Mouse (Mus musculus): ENCODE data around the gene L3mbtl3.

The L3mbtl3 gene

GRCm38 (mm10) chr10:26375790-26376545, at the start of gene L3mbtl3:
L3mbtl3 (minus strand) TSS chr10:26375971.
- peak; percentile 99 for DNase-seq

DNA sequence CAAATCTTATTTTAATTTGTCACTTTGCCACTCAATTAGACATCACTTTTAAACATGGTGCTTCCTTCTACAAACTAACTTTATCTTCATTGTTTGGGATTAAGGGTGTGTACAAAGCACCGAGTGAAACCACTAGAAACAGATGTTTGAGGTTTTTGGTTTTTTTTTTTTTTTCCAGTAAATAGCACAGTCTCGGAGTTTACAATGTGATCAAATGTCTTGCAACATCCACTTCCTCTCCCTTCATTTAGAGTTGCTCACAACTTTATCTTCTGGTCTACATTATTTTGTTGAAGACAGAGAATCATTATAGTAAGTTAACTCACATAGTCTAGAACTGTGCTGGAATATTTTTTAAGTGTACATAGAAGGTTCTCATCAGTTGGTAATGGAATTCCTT, 45.4 kb upstream of the L3mbtl3 start:
- no peak for DNase-seq

- DNase-seq = no peak
These were observed 12.9 kb upstream of the L3mbtl3 start for GRCm38 (mm10) chr10:26388656-26389055.

DNA sequence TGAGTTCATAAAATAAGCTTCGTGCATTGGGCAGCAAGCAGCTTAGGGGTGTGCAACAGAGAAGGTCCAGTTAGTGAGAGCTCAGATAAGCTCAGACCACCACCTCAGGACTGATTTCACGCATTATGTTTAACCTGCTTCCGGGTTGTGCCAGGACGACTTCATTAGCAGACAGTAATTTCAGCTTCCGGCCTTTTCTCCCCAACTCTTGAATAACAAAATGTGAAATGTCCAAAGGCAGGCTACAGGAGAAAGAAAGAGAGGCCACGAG, 1.5 kb upstream of the L3mbtl3 start:
- no peak for DNase-seq

GRCm38 (mm10) chr10:26376546-26377331, 968 bp upstream of the L3mbtl3 start:
- DNase-seq = no peak

DNA sequence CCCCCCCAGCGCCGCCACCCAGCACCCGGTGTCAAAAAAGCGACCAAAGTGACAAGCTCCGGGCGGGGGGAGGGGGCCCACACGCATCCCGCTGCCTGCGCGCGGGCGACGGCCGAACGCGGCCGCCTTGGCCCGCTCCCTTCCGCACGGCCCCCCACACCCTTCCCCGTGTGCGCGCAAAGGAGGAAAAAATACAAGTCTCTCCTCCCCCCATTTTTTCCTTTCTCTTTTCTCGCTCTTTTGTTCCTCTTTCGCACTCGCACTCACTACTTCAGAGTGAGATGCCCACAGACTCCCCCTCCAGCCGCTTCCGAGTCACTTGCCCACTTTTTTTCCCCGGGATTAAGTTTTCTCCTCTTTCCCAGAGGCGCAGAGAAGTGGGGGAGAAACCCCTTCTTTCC, 420 bp downstream of the L3mbtl3 start:
- DNase-seq = peak; percentile 88

GRCm38 (mm10) chr10:26374436-26375311, 1.1 kb downstream of the L3mbtl3 start:
- peak; percentile 95 for DNase-seq

- DNase-seq = peak; percentile 97
These were observed 1.8 kb downstream of the L3mbtl3 start for GRCm38 (mm10) chr10:26373951-26374435.

GRCm38 (mm10) chr10:26372940-26373931, 2.5 kb downstream of the L3mbtl3 start:
- peak; percentile 97 for DNase-seq

DNA sequence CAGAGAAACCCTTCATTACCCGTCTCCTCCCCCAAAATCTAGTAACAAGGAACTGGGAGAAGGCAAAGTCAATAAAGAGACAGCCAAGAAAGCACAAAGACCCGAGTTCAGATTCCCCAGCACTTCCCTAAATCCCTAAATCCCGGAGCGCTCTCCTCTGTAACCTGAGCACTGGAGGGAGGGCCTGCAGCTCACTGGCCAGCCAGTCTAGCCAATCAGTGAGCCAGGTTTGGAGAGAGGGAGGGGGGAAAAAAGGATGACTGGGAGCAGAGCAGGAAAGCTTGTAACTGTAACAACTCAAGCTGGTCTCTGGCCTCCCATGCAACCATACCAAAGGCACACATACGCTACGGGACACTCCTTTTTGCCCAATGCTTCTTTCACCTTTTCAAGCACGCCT, 4.4 kb downstream of the L3mbtl3 start:
- DNase-seq = peak; percentile 87

GRCm38 (mm10) chr10:26364942-26365341, 10.8 kb downstream of the L3mbtl3 start:
- DNase-seq = no peak

- DNase-seq = no peak
These were observed 11.4 kb downstream of the L3mbtl3 start for GRCm38 (mm10) chr10:26364326-26364856.

- DNase-seq = no peak
These were observed 12.2 kb downstream of the L3mbtl3 start for GRCm38 (mm10) chr10:26363605-26364004.

DNA sequence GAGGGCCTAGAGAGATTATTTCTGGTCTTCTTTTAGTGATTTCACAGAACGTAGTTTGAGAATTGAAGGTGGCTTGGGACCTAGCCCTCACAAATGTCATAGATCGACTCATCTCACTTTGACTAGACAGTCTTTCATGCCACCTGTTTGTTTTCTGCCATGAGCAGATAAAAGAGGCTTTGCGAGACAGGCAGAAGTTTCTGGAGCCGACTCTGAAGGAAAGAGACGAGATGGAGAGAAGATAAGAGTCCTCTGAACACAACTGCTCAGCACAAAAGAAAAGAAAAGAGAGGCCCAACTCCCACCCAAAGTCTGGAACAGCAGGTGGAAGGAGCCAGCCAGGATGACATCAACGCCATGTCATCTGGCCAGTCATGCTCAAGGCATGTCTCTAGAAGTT, 17.0 kb downstream of the L3mbtl3 start:
- peak; percentile 28 for DNase-seq

DNA sequence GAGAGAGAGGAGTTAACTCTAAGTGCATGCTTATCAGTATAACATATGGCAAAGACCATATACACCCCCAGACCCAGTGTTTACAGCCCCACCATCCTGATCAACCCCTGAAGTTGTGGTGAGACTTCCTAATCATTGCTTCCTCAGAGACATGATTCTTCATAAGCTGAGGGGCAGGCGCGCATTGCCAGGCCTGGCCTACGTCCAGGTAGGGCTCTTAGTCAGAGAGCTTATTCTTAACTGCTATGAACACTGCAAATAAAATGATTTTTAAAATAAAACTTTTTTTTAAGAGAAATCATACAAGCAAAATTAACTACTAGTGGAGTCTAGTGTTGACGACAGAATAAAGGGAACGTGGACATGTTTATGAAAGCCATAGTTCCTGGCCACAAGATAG, 17.5 kb downstream of the L3mbtl3 start:
- DNase-seq = peak; percentile 48

GRCm38 (mm10) chr10:26353781-26354180, 22.0 kb downstream of the L3mbtl3 start:
- peak; percentile 14 for DNase-seq

- DNase-seq = no peak
These were observed 24.5 kb downstream of the L3mbtl3 start for GRCm38 (mm10) chr10:26351129-26351738.

DNA sequence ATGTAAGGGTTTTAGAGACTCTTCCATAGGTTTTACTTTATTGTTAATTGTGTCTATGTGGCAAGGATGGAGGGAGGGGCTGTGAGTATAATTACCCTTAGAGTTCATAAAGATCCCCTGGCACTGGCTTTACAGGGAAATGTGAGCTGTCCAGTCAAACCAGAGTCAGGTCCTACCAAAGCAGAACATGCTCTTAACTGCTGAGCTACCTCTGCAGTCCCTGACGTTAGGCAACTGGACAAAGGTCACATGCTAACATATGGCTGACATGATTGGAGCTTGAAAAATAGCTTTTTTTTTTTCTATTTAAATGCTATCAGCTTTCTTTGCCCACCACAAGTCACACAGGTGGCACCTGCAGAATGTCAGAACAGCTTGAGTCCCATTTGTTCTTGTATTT, 25.6 kb downstream of the L3mbtl3 start:
- DNase-seq = no peak

- no peak for DNase-seq
These were observed 28.2 kb downstream of the L3mbtl3 start for GRCm38 (mm10) chr10:26347614-26348013.

GRCm38 (mm10) chr10:26345879-26346278, 29.9 kb downstream of the L3mbtl3 start:
- DNase-seq = no peak

- peak; percentile 89 for DNase-seq
These were observed 37.8 kb downstream of the L3mbtl3 start for GRCm38 (mm10) chr10:26337896-26338503.

All from heart, adult 11 months (tissue).